Mouse (Mus musculus) heart, adult 2 months (tissue): ENCODE data around the gene Abca5. TPM values are rescaled to one million over a fixed set of nuclear protein-coding genes. Genes with fewer than 3 reads are reported as not detected.

ENCODE experiments used
- DNase-seq, 2 experiments: peaks; one replicate each; pipeline ENCODE4 v3.0.0; 2021
- H3K27ac ChIP-seq: fragments of 200-600 bp; 2 replicates; pipeline ENCODE4 v1.8.1; 2022
- H3K27me3 ChIP-seq: fragments of 200-500 bp; 2 replicates; pipeline ENCODE4 v1.6.1; 2012; ENCODE audit warnings: mild to moderate bottlenecking, low read length, inconsistent platforms, mixed read lengths; ENCODE audit not compliant: control insufficient read depth, insufficient read depth
- H3K36me3 ChIP-seq: fragments of 200-500 bp; 2 replicates; pipeline ENCODE4 v1.6.1; 2012; ENCODE audit warnings: low read length, inconsistent platforms; ENCODE audit not compliant: control insufficient read depth, insufficient read depth
- H3K4me1 ChIP-seq: fragments of 200-500 bp; 2 replicates; pipeline ENCODE4 v1.6.1; 2011; ENCODE audit warnings: low read length; ENCODE audit not compliant: control insufficient read depth, insufficient read depth
- H3K4me3 ChIP-seq: fragments of 200-600 bp; 2 replicates; pipeline ENCODE4 v1.8.1; 2022
- H3K79me2 ChIP-seq: fragments of 200-500 bp; replicated peaks from 2 replicates; pipeline ENCODE4 v1.6.1; 2012; ENCODE audit warnings: mild to moderate bottlenecking, inconsistent platforms, low read length, moderate library complexity, mixed read lengths; ENCODE audit not compliant: control insufficient read depth, insufficient read depth
- H3K9ac ChIP-seq: fragments of 200-500 bp; 2 replicates; pipeline ENCODE4 v1.6.1; 2012; ENCODE audit warnings: low read depth, mild to moderate bottlenecking, control low read depth, inconsistent platforms, low read length, mixed read lengths
- CTCF ChIP-seq: fragments of 200-600 bp; IDR thresholded peaks from 2 replicates; pipeline ENCODE4 v1.8.1; 2022; ENCODE audit warnings: antibody characterized with exemption, mild to moderate bottlenecking, moderate library complexity
- EP300 ChIP-seq: fragments of 200-500 bp; IDR thresholded peaks from 2 replicates; pipeline ENCODE4 v1.6.1; 2011; ENCODE audit warnings: low read depth, low read length, control low read depth; ENCODE audit not compliant: insufficient read depth
- POLR2A ChIP-seq: fragments of 200-500 bp; IDR thresholded peaks from 2 replicates; pipeline ENCODE4 v1.6.1; 2011; ENCODE audit warnings: mild to moderate bottlenecking, low read depth, low read length, control low read depth; ENCODE audit not compliant: insufficient read depth
- WGBS: fragments of 180-500 bp; shearing (Covaris S2); methylation state at CpG from one replicate; pipeline ENCODE4 v1.1.7; 2018; 5-methylcytosine and 5-hydroxymethylcytosine counted together
- intact Hi-C: fragments of 180-260 bp; cut with DNase I; formaldehyde crosslinking; loops from one replicate; pipeline ENCODE4 v1.15.1; 2025
- polyA plus RNA-seq: library from polyadenylated mRNA; depleted of rRNA; stranded (reverse); fragments of >200 nt; gene quantifications from 2 replicates; pipeline ENCODE4 v1.2.3, GENCODE M21; 2012
- total RNA-seq, 2 experiments: library from RNA; stranded (reverse); gene quantifications; 2 replicates each; pipeline ENCODE4 v1.2.3; 2021

Abca5 gene
- total and polyA plus RNA-seq, 3 experiments = 1.2 to 9.1 (median 6.7) TPM

DNA sequence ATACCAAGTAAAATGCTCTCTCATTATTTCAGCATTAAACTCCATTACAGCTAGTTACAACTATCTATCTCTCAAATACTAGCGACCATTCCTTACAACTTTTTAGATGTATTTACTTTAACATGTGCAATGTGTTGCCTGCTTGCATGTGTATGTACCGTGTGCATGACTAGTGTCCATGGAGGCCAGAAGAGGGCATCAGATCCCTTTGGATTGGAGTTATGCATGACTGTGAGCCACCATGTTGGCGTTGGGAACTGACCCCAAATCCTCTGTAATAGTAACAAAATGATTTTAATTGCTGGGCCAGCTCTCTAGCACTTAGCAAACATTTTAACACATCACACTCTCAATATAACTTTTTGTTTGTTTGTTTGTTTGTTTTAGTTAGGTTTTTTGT lies 49.1 kb downstream of the Abca5 start:
- H3K27ac ChIP-seq = no peak overlapping the region
- no peak for DNase-seq
- H3K9ac ChIP-seq = no peak overlapping the region
- no peaks in the 10 kb centered on the region for H3K36me3 ChIP-seq
- no peaks in the 10 kb centered on the region for H3K79me2 ChIP-seq
- no peaks in the 10 kb centered on the region for H3K4me1 ChIP-seq
- TF ChIP-seq CTCF = 0 out of 2 replicates have a peak, but pooled peaks have one; percentile 19
- TF ChIP-seq EP300 = no peak
- intact Hi-C loops = no loop called here
- no peaks in the 10 kb centered on the region for H3K27me3 ChIP-seq
- H3K4me3 ChIP-seq = no peak overlapping the region
- 91% methylated on average over 3 of the region's 3 CpGs for WGBS

DNA sequence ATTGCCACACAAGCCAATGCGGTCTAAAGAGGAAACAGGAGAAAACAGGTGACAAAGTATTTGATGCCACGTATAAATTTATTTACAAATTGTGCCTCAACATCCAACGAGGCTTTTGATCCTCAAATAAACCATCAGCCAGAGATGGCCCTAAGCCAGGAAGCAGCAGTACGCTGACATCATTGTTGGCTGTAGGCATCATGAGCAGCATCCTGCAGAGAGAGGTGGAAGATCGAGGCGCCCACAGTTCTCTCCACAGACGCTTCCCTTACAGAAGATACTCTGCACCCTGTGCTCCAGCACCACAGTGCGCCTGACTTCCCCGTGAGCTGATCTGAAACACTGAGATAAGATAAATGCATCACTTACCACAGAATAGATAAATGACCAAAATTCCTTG lies 49.8 kb downstream of the Abca5 start:
- no peaks in the 10 kb centered on the region for H3K27me3 ChIP-seq
- no peaks in the 10 kb centered on the region for H3K79me2 ChIP-seq
- TF ChIP-seq CTCF (no peak), POLR2A (no peak), EP300 (no peak)
- no peak overlapping the region for H3K27ac ChIP-seq
- no peak overlapping the region for H3K9ac ChIP-seq
- no peaks in the 10 kb centered on the region for H3K36me3 ChIP-seq
- DNase-seq = no peak
- intact Hi-C loops = no loop called here
- no peak overlapping the region for H3K4me3 ChIP-seq
- no peaks in the 10 kb centered on the region for H3K4me1 ChIP-seq
- WGBS = 34% methylated on average over 9 of the region's 9 CpGs

GRCm38 (mm10) chr11:110286331-110286730 lies 51.2 kb downstream of the Abca5 start:
- TF ChIP-seq EP300 (no peak), POLR2A (no peak), CTCF (no peak)
- H3K27me3 ChIP-seq = no peaks in the 10 kb centered on the region

DNA sequence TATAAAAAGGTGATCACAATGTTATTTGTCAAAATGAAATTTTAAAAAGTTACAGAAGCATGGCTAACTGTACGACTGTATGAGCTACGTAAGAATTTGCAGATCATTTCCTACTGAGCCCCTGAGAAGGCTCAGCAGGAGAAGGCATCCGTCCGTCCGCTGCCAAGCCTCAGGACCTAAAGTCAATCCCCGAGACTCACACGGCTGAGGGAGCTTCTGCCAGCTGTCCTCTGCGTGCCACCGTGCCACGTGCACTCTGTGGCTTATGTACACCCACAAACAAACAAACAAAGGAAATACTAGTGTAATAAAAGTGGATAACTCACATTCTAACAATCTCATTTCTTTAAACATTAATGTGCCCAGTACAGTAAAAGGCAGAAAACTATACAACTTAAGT lies 52.7 kb downstream of the Abca5 start:
- H3K36me3 ChIP-seq = no peaks in the 10 kb centered on the region
- no peaks in the 10 kb centered on the region for H3K27me3 ChIP-seq
- H3K79me2 ChIP-seq = no peaks in the 10 kb centered on the region
- TF ChIP-seq CTCF = no peak
- TF ChIP-seq POLR2A = no peak
- TF ChIP-seq EP300 = no peak
- H3K27ac ChIP-seq = no peak overlapping the region
- WGBS = 44% methylated on average over 10 of the region's 10 CpGs
- DNase-seq = no peak
- intact Hi-C loops = no loop called here
- no peak overlapping the region for H3K9ac ChIP-seq
- no peak overlapping the region for H3K4me3 ChIP-seq
- H3K4me1 ChIP-seq = no peaks in the 10 kb centered on the region

More at GRCm38 (mm10) chr11:110286331-110286730, 51.2 kb downstream of the Abca5 start:
- 91% methylated on average over 3 of the region's 3 CpGs for WGBS
- Histone ChIP-seq H3K4me3 (no peak overlapping the region), H3K9ac (no peak overlapping the region), H3K36me3 (no peaks in the 10 kb centered on the region), H3K4me1 (no peaks in the 10 kb centered on the region), H3K79me2 (no peaks in the 10 kb centered on the region), H3K27ac (no peak overlapping the region)
- no peak for DNase-seq
- intact Hi-C loops = no loop called here

DNA sequence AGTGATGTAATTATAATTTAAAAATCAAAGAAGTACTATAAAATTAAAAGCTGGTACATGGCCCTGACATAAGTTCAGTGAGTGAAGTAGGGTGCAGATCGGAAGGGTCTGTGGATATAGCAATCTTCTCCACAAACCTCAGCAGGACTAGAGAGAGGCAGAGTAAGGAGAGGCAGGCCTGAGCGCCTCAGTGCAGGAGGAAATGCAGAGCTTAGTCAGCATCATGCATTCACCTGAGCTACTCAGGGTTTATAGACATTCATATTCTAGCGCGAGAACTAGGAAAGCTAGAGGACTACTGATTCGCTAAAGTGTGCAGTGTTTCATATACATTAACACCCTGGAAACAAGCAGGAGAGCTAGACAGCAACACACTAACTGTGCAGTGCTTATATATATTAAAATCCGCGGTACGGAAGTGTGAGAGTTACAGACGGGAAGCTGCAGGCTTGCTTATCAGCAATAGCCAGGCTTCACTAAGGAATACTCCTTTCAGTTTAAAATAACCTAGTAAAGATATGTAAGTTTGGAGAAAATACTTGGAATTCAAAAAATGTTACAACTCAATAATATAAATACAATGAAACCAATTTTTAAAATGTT lies 53.2 kb downstream of the Abca5 start:
- no peak for TF ChIP-seq EP300
- no peak for TF ChIP-seq POLR2A
- TF ChIP-seq CTCF = no peak
- Histone ChIP-seq H3K79me2 (no peaks in the 10 kb centered on the region), H3K4me1 (no peaks in the 10 kb centered on the region), H3K27me3 (no peaks in the 10 kb centered on the region), H3K9ac (no peak overlapping the region), H3K36me3 (no peaks in the 10 kb centered on the region), H3K4me3 (no peak overlapping the region), H3K27ac (no peak overlapping the region)
- intact Hi-C loops = no loop called here
- no peak for DNase-seq
- WGBS = 51% methylated on average over 9 of the region's 9 CpGs

DNA sequence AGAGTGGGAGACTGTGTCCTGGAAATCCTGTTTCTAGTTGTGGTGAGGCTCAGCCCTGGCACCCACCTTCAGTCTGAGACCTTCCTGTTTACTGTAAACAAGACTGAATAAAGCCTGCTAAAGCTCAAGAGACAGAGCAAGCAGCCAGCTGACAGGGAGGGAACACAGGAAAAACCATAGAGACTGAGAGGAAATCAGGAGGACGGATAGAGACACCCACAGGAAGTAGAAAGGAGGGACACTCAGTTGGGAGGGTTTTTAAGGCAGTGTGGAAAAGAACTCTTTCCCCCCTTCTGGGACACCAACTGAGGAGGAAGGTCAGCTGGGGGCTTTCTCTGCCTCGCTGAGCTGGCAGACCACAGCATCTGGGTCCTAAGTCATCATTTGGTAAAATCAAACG lies 62.7 kb downstream of the Abca5 start:
- no peak for DNase-seq
- no peaks in the 10 kb centered on the region for H3K4me1 ChIP-seq
- no peak for TF ChIP-seq POLR2A
- TF ChIP-seq EP300 = no peak
- TF ChIP-seq CTCF = no peak
- no peaks in the 10 kb centered on the region for H3K27me3 ChIP-seq
- H3K27ac ChIP-seq = no peak overlapping the region
- no peaks in the 10 kb centered on the region for H3K79me2 ChIP-seq
- intact Hi-C loops = no loop called here
- no peak overlapping the region for H3K4me3 ChIP-seq
- H3K36me3 ChIP-seq = no peaks in the 10 kb centered on the region
- H3K9ac ChIP-seq = no peak overlapping the region
- 59% methylated on average over 3 of the region's 3 CpGs for WGBS
